Mouse (Mus musculus): ENCODE data around the gene Cnpy1. TPM values are rescaled to one million over a fixed set of nuclear protein-coding genes. Genes with fewer than 3 reads are reported as not detected.

Cnpy1 gene
- total RNA-seq (2014; fragmentation: Nextera tagmentation) (not detected in 2 replicates), total RNA-seq (2017) (not detected in 2 replicates)

- ATAC-seq (replicated peaks; ENCODE audit: low FRiP score, low TSS enrichment, poor library complexity, severe bottlenecking), result no peak
These were observed at the start of gene Cnpy1 for GRCm38 (mm10) chr5:28245574-28245973. Gene Cnpy1 (minus strand): TSS chr5:28245806.

GRCm38 (mm10) chr5:28293990-28294389 is 48.4 kb upstream of the Cnpy1 start:
- ATAC-seq (replicated peaks; ENCODE audit: low FRiP score, low TSS enrichment, poor library complexity, severe bottlenecking), result peak; percentile 81

- no peak for ATAC-seq (replicated peaks; ENCODE audit: low FRiP score, low TSS enrichment, poor library complexity, severe bottlenecking)
These were observed 46.7 kb upstream of the Cnpy1 start for GRCm38 (mm10) chr5:28292281-28292680.

GRCm38 (mm10) chr5:28291118-28291850 is 45.7 kb upstream of the Cnpy1 start:
- ATAC-seq (replicated peaks; ENCODE audit: low FRiP score, low TSS enrichment, poor library complexity, severe bottlenecking), result no peak

- ATAC-seq (replicated peaks; ENCODE audit: low FRiP score, low TSS enrichment, poor library complexity, severe bottlenecking), result no peak
These were observed 45.0 kb upstream of the Cnpy1 start for GRCm38 (mm10) chr5:28290630-28291029.

- no peak for ATAC-seq (replicated peaks; ENCODE audit: low FRiP score, low TSS enrichment, poor library complexity, severe bottlenecking)
These were observed 43.5 kb upstream of the Cnpy1 start for GRCm38 (mm10) chr5:28289111-28289510.

GRCm38 (mm10) chr5:28277279-28277678 is 31.7 kb upstream of the Cnpy1 start:
- ATAC-seq (replicated peaks; ENCODE audit: low FRiP score, low TSS enrichment, poor library complexity, severe bottlenecking), result no peak

- ATAC-seq (replicated peaks; ENCODE audit: low FRiP score, low TSS enrichment, poor library complexity, severe bottlenecking), result no peak
These were observed 27.2 kb upstream of the Cnpy1 start for GRCm38 (mm10) chr5:28272836-28273235.

- peak; percentile 94 for ATAC-seq (replicated peaks; ENCODE audit: low FRiP score, low TSS enrichment, poor library complexity, severe bottlenecking)
These were observed 23.9 kb upstream of the Cnpy1 start for GRCm38 (mm10) chr5:28269469-28269991.

GRCm38 (mm10) chr5:28267576-28267975 is 22.0 kb upstream of the Cnpy1 start:
- no peak for ATAC-seq (replicated peaks; ENCODE audit: low FRiP score, low TSS enrichment, poor library complexity, severe bottlenecking)

- no peak for ATAC-seq (replicated peaks; ENCODE audit: low FRiP score, low TSS enrichment, poor library complexity, severe bottlenecking)
These were observed 20.0 kb upstream of the Cnpy1 start for GRCm38 (mm10) chr5:28265653-28266052.

GRCm38 (mm10) chr5:28263852-28264251 is 18.2 kb upstream of the Cnpy1 start:
- no peak for ATAC-seq (replicated peaks; ENCODE audit: low FRiP score, low TSS enrichment, poor library complexity, severe bottlenecking)

- ATAC-seq (replicated peaks; ENCODE audit: low FRiP score, low TSS enrichment, poor library complexity, severe bottlenecking), result no peak
These were observed 16.5 kb upstream of the Cnpy1 start for GRCm38 (mm10) chr5:28262070-28262469.

- ATAC-seq (replicated peaks; ENCODE audit: low FRiP score, low TSS enrichment, poor library complexity, severe bottlenecking), result no peak
These were observed 14.3 kb upstream of the Cnpy1 start for GRCm38 (mm10) chr5:28259939-28260338.

- no peak for ATAC-seq (replicated peaks; ENCODE audit: low FRiP score, low TSS enrichment, poor library complexity, severe bottlenecking)
These were observed 13.8 kb upstream of the Cnpy1 start for GRCm38 (mm10) chr5:28259385-28259784.

GRCm38 (mm10) chr5:28257816-28258215 is 12.2 kb upstream of the Cnpy1 start:
- ATAC-seq (replicated peaks; ENCODE audit: low FRiP score, low TSS enrichment, poor library complexity, severe bottlenecking), result no peak

GRCm38 (mm10) chr5:28252999-28253398 is 7.4 kb upstream of the Cnpy1 start:
- no peak for ATAC-seq (replicated peaks; ENCODE audit: low FRiP score, low TSS enrichment, poor library complexity, severe bottlenecking)

GRCm38 (mm10) chr5:28252260-28252659 is 6.7 kb upstream of the Cnpy1 start:
- ATAC-seq (replicated peaks; ENCODE audit: low FRiP score, low TSS enrichment, poor library complexity, severe bottlenecking), result no peak

- ATAC-seq (replicated peaks; ENCODE audit: low FRiP score, low TSS enrichment, poor library complexity, severe bottlenecking), result no peak
These were observed 5.7 kb upstream of the Cnpy1 start for GRCm38 (mm10) chr5:28251211-28251764.

GRCm38 (mm10) chr5:28250479-28250878 is 4.9 kb upstream of the Cnpy1 start:
- ATAC-seq (replicated peaks; ENCODE audit: low FRiP score, low TSS enrichment, poor library complexity, severe bottlenecking), result no peak

GRCm38 (mm10) chr5:28245121-28245520 is 485 bp downstream of the Cnpy1 start:
- ATAC-seq (replicated peaks; ENCODE audit: low FRiP score, low TSS enrichment, poor library complexity, severe bottlenecking), result no peak

Data from megakaryocyte-erythroid progenitor cell, adult 5-6 weeks (primary cell).